Mouse (Mus musculus) adrenal gland, postnatal 4 days (tissue): ENCODE measurements around the gene Smox. TPM values are rescaled to one million over a fixed set of nuclear protein-coding genes. Genes with fewer than 3 reads are reported as not detected.

ENCODE experiments used
- DNase-seq, 2 experiments: peaks; one replicate each; pipeline ENCODE4 v3.0.0; 2021 to 2022; ENCODE audit warnings: low spot score in 2 of 2, mixed read lengths in 2 of 2
- total RNA-seq, 2 experiments: library from RNA; stranded (reverse); gene quantifications; 2 replicates each; pipeline ENCODE4 v1.2.3; 2021

Smox gene
- total RNA-seq, 2 experiments from 2014 or later: 27.8 to 29.9 TPM

- peak in 1 of 2 experiments; percentile 37 for DNase-seq
Observed at GRCm38 (mm10) chr2:131509671-131510313, 18.5 kb downstream of the Smox start.

- no peak for DNase-seq
Observed at GRCm38 (mm10) chr2:131510531-131510930, 19.2 kb downstream of the Smox start.

- no peak for DNase-seq
Observed at GRCm38 (mm10) chr2:131513477-131513876, 22.2 kb downstream of the Smox start.

- no peak for DNase-seq
Observed at GRCm38 (mm10) chr2:131514055-131514621, 22.8 kb downstream of the Smox start.

GRCm38 (mm10) chr2:131517550-131517949 lies 26.3 kb downstream of the Smox start:
- no peak for DNase-seq

GRCm38 (mm10) chr2:131518790-131519189 lies 27.5 kb downstream of the Smox start:
- no peak for DNase-seq

GRCm38 (mm10) chr2:131520743-131521142 lies 29.4 kb downstream of the Smox start:
- no peak for DNase-seq

GRCm38 (mm10) chr2:131527061-131527460 lies 35.8 kb downstream of the Smox start:
- DNase-seq: no peak

- peak in 1 of 2 experiments; percentile 25 for DNase-seq
Observed at GRCm38 (mm10) chr2:131529898-131530622, 38.8 kb downstream of the Smox start.

GRCm38 (mm10) chr2:131530623-131531008 lies 39.3 kb downstream of the Smox start:
- peak in 1 of 2 experiments; percentile 30 for DNase-seq

GRCm38 (mm10) chr2:131531271-131531670 lies 40.0 kb downstream of the Smox start:
- no peak for DNase-seq

- no peak for DNase-seq
Observed at GRCm38 (mm10) chr2:131535168-131535567, 43.9 kb downstream of the Smox start.

- DNase-seq: peak in 1 of 2 experiments; percentile 57
Observed at GRCm38 (mm10) chr2:131538341-131538740, 47.0 kb downstream of the Smox start.

GRCm38 (mm10) chr2:131539780-131540179 lies 48.5 kb downstream of the Smox start:
- no peak for DNase-seq

GRCm38 (mm10) chr2:131541686-131542085 lies 50.4 kb downstream of the Smox start:
- no peak for DNase-seq

GRCm38 (mm10) chr2:131542531-131542930 lies 51.2 kb downstream of the Smox start:
- no peak for DNase-seq

- DNase-seq: no peak
Observed at GRCm38 (mm10) chr2:131545386-131546307, 54.4 kb downstream of the Smox start.

GRCm38 (mm10) chr2:131546308-131546700 lies 55.0 kb downstream of the Smox start:
- DNase-seq: no peak

- DNase-seq: no peak
Observed at GRCm38 (mm10) chr2:131546745-131547408, 55.6 kb downstream of the Smox start.

GRCm38 (mm10) chr2:131548330-131548729 lies 57.0 kb downstream of the Smox start:
- DNase-seq: no peak

- DNase-seq: no peak
Observed at GRCm38 (mm10) chr2:131549090-131549489, 57.8 kb downstream of the Smox start.
